Mouse (Mus musculus) kidney, adult 2 months (tissue): Measurements from ENCODE around the gene Gm17555.

Experiments
- CTCF ChIP-seq: fragments of 200-500 bp; conservative IDR thresholded peaks from 2 replicates; pipeline ENCODE4 v1.5.1; 2011; ENCODE audit warnings: low read depth, mild to moderate bottlenecking, control low read depth, low read length, moderate library complexity, mixed read lengths; ENCODE audit not compliant: insufficient read depth, insufficient read length
- POLR2A ChIP-seq: fragments of 200-500 bp; IDR thresholded peaks from one replicate; pipeline ENCODE4 v1.6.1; 2011; ENCODE audit warnings: low read depth, low read length, control low read depth

GRCm38 (mm10) chr2:126192129-126192528, 22.8 kb upstream of the Gm17555 start:
- TF ChIP-seq CTCF, result no peak
- TF ChIP-seq POLR2A, result no peak
